Mouse (Mus musculus): Measurements from ENCODE around the gene Thap4. TPM values are rescaled to one million over a fixed set of nuclear protein-coding genes. Genes with fewer than 3 reads are reported as not detected.

Thap4 gene
- polyA plus RNA-seq, 1 experiment: 17.2 TPM

GRCm38 (mm10) chr1:93731103-93731502 is 23.6 kb downstream of the Thap4 start:
- 95% methylated on average over 5 of the region's 5 CpGs for WGBS
- H3K36me3 ChIP-seq (ENCODE audit: control insufficient read depth, insufficient read depth, low read length): no peaks in the 10 kb centered on the region
- H3K27ac ChIP-seq (ENCODE audit: insufficient read depth, low read length): no peak overlapping the region
- no peak for DNase-seq (ENCODE audit: low read depth in 1 of 2, low spot score in 2 of 2)
- no peaks in the 10 kb centered on the region for H3K27me3 ChIP-seq (ENCODE audit: control insufficient read depth, insufficient read depth, low read length)
- TF ChIP-seq CTCF (IDR thresholded peaks at IDR 0.05; ENCODE audit: extremely low read depth, insufficient read depth, insufficient read length, insufficient replicate concordance) (no peak), POLR2A (IDR thresholded peaks at IDR 0.05; ENCODE audit: low read depth, low read length) (no peak)
- no peak overlapping the region for H3K4me3 ChIP-seq (ENCODE audit: extremely low read depth, insufficient read depth, insufficient read length)
- no peaks in the 10 kb centered on the region for H3K4me1 ChIP-seq (ENCODE audit: control insufficient read depth, insufficient read depth, insufficient read length)

GRCm38 (mm10) chr1:93726974-93727373 is 27.7 kb downstream of the Thap4 start:
- Histone ChIP-seq H3K4me1 (ENCODE audit: control insufficient read depth, insufficient read depth, insufficient read length) (no peaks in the 10 kb centered on the region), H3K27ac (ENCODE audit: insufficient read depth, low read length) (no peak overlapping the region), H3K36me3 (ENCODE audit: control insufficient read depth, insufficient read depth, low read length) (peaks cover 8% of the 10 kb centered on the region; the same call in 1 of the 2 replicates), H3K27me3 (ENCODE audit: control insufficient read depth, insufficient read depth, low read length) (no peaks in the 10 kb centered on the region), H3K4me3 (ENCODE audit: extremely low read depth, insufficient read depth, insufficient read length) (no peak overlapping the region)
- peak in 1 of 2 experiments; percentile 43 for DNase-seq (ENCODE audit: low read depth in 1 of 2, low spot score in 2 of 2)
- TF ChIP-seq CTCF (IDR thresholded peaks at IDR 0.05; ENCODE audit: extremely low read depth, insufficient read depth, insufficient read length, insufficient replicate concordance) (peak; percentile 67; the same call in 1 of the 2 replicates), POLR2A (IDR thresholded peaks at IDR 0.05; ENCODE audit: low read depth, low read length) (no peak)
- WGBS: 60% methylated on average over 3 of the region's 3 CpGs

- H3K27ac ChIP-seq (ENCODE audit: insufficient read depth, low read length): no peak overlapping the region
- no peak for TF ChIP-seq CTCF (IDR thresholded peaks at IDR 0.05; ENCODE audit: extremely low read depth, insufficient read depth, insufficient read length, insufficient replicate concordance)
- TF ChIP-seq POLR2A (IDR thresholded peaks at IDR 0.05; ENCODE audit: low read depth, low read length): no peak
- peaks cover 8% of the 10 kb centered on the region; the same call in 1 of the 2 replicates for H3K36me3 ChIP-seq (ENCODE audit: control insufficient read depth, insufficient read depth, low read length)
- no peaks in the 10 kb centered on the region for H3K27me3 ChIP-seq (ENCODE audit: control insufficient read depth, insufficient read depth, low read length)
- H3K4me1 ChIP-seq (ENCODE audit: control insufficient read depth, insufficient read depth, insufficient read length): no peaks in the 10 kb centered on the region
- 85% methylated on average over 3 of the region's 3 CpGs for WGBS
- no peak for DNase-seq (ENCODE audit: low read depth in 1 of 2, low spot score in 2 of 2)
- H3K4me3 ChIP-seq (ENCODE audit: extremely low read depth, insufficient read depth, insufficient read length): no peak overlapping the region
Observed at GRCm38 (mm10) chr1:93726116-93726515, 28.5 kb downstream of the Thap4 start.

- Histone ChIP-seq H3K36me3 (ENCODE audit: control insufficient read depth, insufficient read depth, low read length) (peaks cover 8% of the 10 kb centered on the region; the same call in 1 of the 2 replicates), H3K27ac (ENCODE audit: insufficient read depth, low read length) (no peak overlapping the region), H3K27me3 (ENCODE audit: control insufficient read depth, insufficient read depth, low read length) (no peaks in the 10 kb centered on the region), H3K4me3 (ENCODE audit: extremely low read depth, insufficient read depth, insufficient read length) (no peak overlapping the region), H3K4me1 (ENCODE audit: control insufficient read depth, insufficient read depth, insufficient read length) (no peaks in the 10 kb centered on the region)
- TF ChIP-seq POLR2A (IDR thresholded peaks at IDR 0.05; ENCODE audit: low read depth, low read length) (no peak), CTCF (IDR thresholded peaks at IDR 0.05; ENCODE audit: extremely low read depth, insufficient read depth, insufficient read length, insufficient replicate concordance) (no peak)
- 95% methylated on average over 5 of the region's 5 CpGs for WGBS
- no peak for DNase-seq (ENCODE audit: low read depth in 1 of 2, low spot score in 2 of 2)
Observed at GRCm38 (mm10) chr1:93725665-93726064, 29.0 kb downstream of the Thap4 start.

GRCm38 (mm10) chr1:93724623-93725022 is 30.0 kb downstream of the Thap4 start:
- no peak overlapping the region for H3K27ac ChIP-seq (ENCODE audit: insufficient read depth, low read length)
- 81% methylated on average over 3 of the region's 3 CpGs for WGBS
- TF ChIP-seq CTCF (IDR thresholded peaks at IDR 0.05; ENCODE audit: extremely low read depth, insufficient read depth, insufficient read length, insufficient replicate concordance): no peak
- TF ChIP-seq POLR2A (IDR thresholded peaks at IDR 0.05; ENCODE audit: low read depth, low read length): no peak
- no peak for DNase-seq (ENCODE audit: low read depth in 1 of 2, low spot score in 2 of 2)
- peaks cover 8% of the 10 kb centered on the region; the same call in 1 of the 2 replicates for H3K36me3 ChIP-seq (ENCODE audit: control insufficient read depth, insufficient read depth, low read length)
- H3K27me3 ChIP-seq (ENCODE audit: control insufficient read depth, insufficient read depth, low read length): no peaks in the 10 kb centered on the region
- no peak overlapping the region for H3K4me3 ChIP-seq (ENCODE audit: extremely low read depth, insufficient read depth, insufficient read length)
- H3K4me1 ChIP-seq (ENCODE audit: control insufficient read depth, insufficient read depth, insufficient read length): no peaks in the 10 kb centered on the region

- H3K4me3 ChIP-seq (ENCODE audit: extremely low read depth, insufficient read depth, insufficient read length): no peak overlapping the region
- H3K27me3 ChIP-seq (ENCODE audit: control insufficient read depth, insufficient read depth, low read length): no peaks in the 10 kb centered on the region
- no peak overlapping the region for H3K27ac ChIP-seq (ENCODE audit: insufficient read depth, low read length)
- no peak for DNase-seq (ENCODE audit: low read depth in 1 of 2, low spot score in 2 of 2)
- H3K4me1 ChIP-seq (ENCODE audit: control insufficient read depth, insufficient read depth, insufficient read length): no peaks in the 10 kb centered on the region
- no peak for TF ChIP-seq CTCF (IDR thresholded peaks at IDR 0.05; ENCODE audit: extremely low read depth, insufficient read depth, insufficient read length, insufficient replicate concordance)
- TF ChIP-seq POLR2A (IDR thresholded peaks at IDR 0.05; ENCODE audit: low read depth, low read length): no peak
- WGBS: 89% methylated on average over 7 of the region's 7 CpGs
- peaks cover 8% of the 10 kb centered on the region; the same call in 1 of the 2 replicates for H3K36me3 ChIP-seq (ENCODE audit: control insufficient read depth, insufficient read depth, low read length)
Observed at GRCm38 (mm10) chr1:93721557-93721956, 33.1 kb downstream of the Thap4 start.

- Histone ChIP-seq H3K27ac (ENCODE audit: insufficient read depth, low read length) (no peak overlapping the region), H3K36me3 (ENCODE audit: control insufficient read depth, insufficient read depth, low read length) (peaks cover 2% of the 10 kb centered on the region; the same call in 1 of the 2 replicates), H3K4me1 (ENCODE audit: control insufficient read depth, insufficient read depth, insufficient read length) (no peaks in the 10 kb centered on the region), H3K4me3 (ENCODE audit: extremely low read depth, insufficient read depth, insufficient read length) (no peak overlapping the region), H3K27me3 (ENCODE audit: control insufficient read depth, insufficient read depth, low read length) (no peaks in the 10 kb centered on the region)
- DNase-seq (ENCODE audit: low read depth in 1 of 2, low spot score in 2 of 2): no peak
- TF ChIP-seq POLR2A (IDR thresholded peaks at IDR 0.05; ENCODE audit: low read depth, low read length): no peak
- TF ChIP-seq CTCF (IDR thresholded peaks at IDR 0.05; ENCODE audit: extremely low read depth, insufficient read depth, insufficient read length, insufficient replicate concordance): no peak
- WGBS: 87% methylated on average over 2 of the region's 2 CpGs
Observed at GRCm38 (mm10) chr1:93716166-93716565, 38.5 kb downstream of the Thap4 start.

All from spleen, adult 2 months (tissue).